Mouse (Mus musculus): ENCODE data around the gene Kcnj14. TPM values are rescaled to one million over a fixed set of nuclear protein-coding genes. Genes with fewer than 3 reads are reported as not detected.

The Kcnj14 gene
- total and polyA plus RNA-seq, 3 experiments: 1.3 to 3.2 (median 1.5) TPM

GRCm38 (mm10) chr7:45793240-45793639, 31.3 kb downstream of the Kcnj14 start:
- dilution Hi-C loops (cut with MboI; ENCODE audit: extremely low pct_ligation_motif_present, extremely low pct_unique_long_range_greater_than_20kb, low sequenced_read_pairs) (no loop called here), in situ Hi-C loops (cut with MboI; ENCODE audit: low pct_ligation_motif_present, low pct_unique_long_range_greater_than_20kb, low sequenced_read_pairs) (no loop called here)
- Histone ChIP-seq H3K4me2 (ENCODE audit: insufficient read depth, low read depth, poor library complexity, severe bottlenecking) (no peak overlapping the region), H3K79me2 (replicated peaks; ENCODE audit: control insufficient read depth, extremely low read depth, insufficient read depth, poor library complexity, severe bottlenecking) (no peaks in the 10 kb centered on the region), H3K27ac (ENCODE audit: insufficient read depth, low read depth) (no peak overlapping the region), H3K36me3 (replicated peaks in 1 of 2; ENCODE audit: control insufficient read depth in 1 of 2, insufficient read depth in 1 of 2, low read length in 1 of 2) (no peaks in the 10 kb centered on the region), H3K9me3 (replicated peaks; ENCODE audit: low read length) (peaks cover 8% of the 10 kb centered on the region), H3K9ac (ENCODE audit: insufficient read depth, low read depth) (no peak overlapping the region), H3K4me1 (ENCODE audit: control insufficient read depth in 1 of 2, insufficient read depth in 2 of 2) (peaks cover 0 to 2% of the 10 kb centered on the region in 2 experiments; a peak in 3 of 4 replicates), H3K4me3 (replicated peaks in 1 of 3; ENCODE audit: low read depth in 2 of 3, low read length in 2 of 3, poor library complexity in 1 of 3) (no peak overlapping the region), H3K27me3 (replicated peaks) (peaks cover 8% of the 10 kb centered on the region)
- TF ChIP-seq ZC3H11A (IDR thresholded peaks at IDR 0.05; ENCODE audit: low read depth, low read length) (no peak), CTCF (conservative IDR thresholded peaks at IDR 0.05 in 1 of 2, IDR thresholded peaks at IDR 0.05 in 1 of 2; ENCODE audit: low read depth in 2 of 2, low read length in 2 of 2) (no peak), NRF1 (IDR thresholded peaks at IDR 0.05; ENCODE audit: low read depth, low read length) (no peak), ELF1 (IDR thresholded peaks at IDR 0.05; ENCODE audit: low read depth, low read length) (no peak), HCFC1 (IDR thresholded peaks at IDR 0.05; ENCODE audit: low read depth, low read length) (no peak), JUN (IDR thresholded peaks at IDR 0.05; ENCODE audit: insufficient read depth, low read depth, low read length) (no peak)
- no peak for DNase-seq (ENCODE audit: extremely low read depth)

- peaks cover 8% of the 10 kb centered on the region for H3K9me3 ChIP-seq (replicated peaks; ENCODE audit: low read length)
- H3K27ac ChIP-seq (ENCODE audit: insufficient read depth, low read depth): no peak overlapping the region
- in situ Hi-C loops (cut with MboI; ENCODE audit: low pct_ligation_motif_present, low pct_unique_long_range_greater_than_20kb, low sequenced_read_pairs): no loop called here
- dilution Hi-C loops (cut with MboI; ENCODE audit: extremely low pct_ligation_motif_present, extremely low pct_unique_long_range_greater_than_20kb, low sequenced_read_pairs): no loop called here
- no peak overlapping the region for H3K4me2 ChIP-seq (ENCODE audit: insufficient read depth, low read depth, poor library complexity, severe bottlenecking)
- no peaks in the 10 kb centered on the region for H3K79me2 ChIP-seq (replicated peaks; ENCODE audit: control insufficient read depth, extremely low read depth, insufficient read depth, poor library complexity, severe bottlenecking)
- no peak overlapping the region for H3K9ac ChIP-seq (ENCODE audit: insufficient read depth, low read depth)
- DNase-seq (ENCODE audit: extremely low read depth): no peak
- peaks cover 9% of the 10 kb centered on the region for H3K27me3 ChIP-seq (replicated peaks)
- TF ChIP-seq ZKSCAN1 (IDR thresholded peaks at IDR 0.05; ENCODE audit: borderline replicate concordance, low read depth, low read length) (no peak), CTCF (conservative IDR thresholded peaks at IDR 0.05 in 1 of 2, IDR thresholded peaks at IDR 0.05 in 1 of 2; ENCODE audit: low read depth in 2 of 2, low read length in 2 of 2) (no peak)
- H3K36me3 ChIP-seq (replicated peaks in 1 of 2; ENCODE audit: control insufficient read depth in 1 of 2, insufficient read depth in 1 of 2, low read length in 1 of 2): no peaks in the 10 kb centered on the region
- no peaks in the 10 kb centered on the region; a peak in 1 of 4 replicates for H3K4me1 ChIP-seq (ENCODE audit: control insufficient read depth in 1 of 2, insufficient read depth in 2 of 2)
- H3K4me3 ChIP-seq (replicated peaks in 1 of 3; ENCODE audit: low read depth in 2 of 3, low read length in 2 of 3, poor library complexity in 1 of 3): no peak overlapping the region
Observed at GRCm38 (mm10) chr7:45791756-45792490, 32.7 kb downstream of the Kcnj14 start.

- Histone ChIP-seq H3K27ac (ENCODE audit: insufficient read depth, low read depth) (no peak overlapping the region), H3K4me3 (replicated peaks in 1 of 3; ENCODE audit: low read depth in 2 of 3, low read length in 2 of 3, poor library complexity in 1 of 3) (no peak overlapping the region), H3K4me2 (ENCODE audit: insufficient read depth, low read depth, poor library complexity, severe bottlenecking) (no peak overlapping the region), H3K27me3 (replicated peaks) (peaks cover 12% of the 10 kb centered on the region), H3K9me3 (replicated peaks; ENCODE audit: low read length) (peaks cover 8% of the 10 kb centered on the region), H3K36me3 (replicated peaks in 1 of 2; ENCODE audit: control insufficient read depth in 1 of 2, insufficient read depth in 1 of 2, low read length in 1 of 2) (no peaks in the 10 kb centered on the region), H3K9ac (ENCODE audit: insufficient read depth, low read depth) (no peak overlapping the region), H3K4me1 (ENCODE audit: control insufficient read depth in 1 of 2, insufficient read depth in 2 of 2) (peaks cover 0 to 3% of the 10 kb centered on the region in 2 experiments; a peak in 2 of 4 replicates), H3K79me2 (replicated peaks; ENCODE audit: control insufficient read depth, extremely low read depth, insufficient read depth, poor library complexity, severe bottlenecking) (no peaks in the 10 kb centered on the region)
- dilution Hi-C loops (cut with MboI; ENCODE audit: extremely low pct_ligation_motif_present, extremely low pct_unique_long_range_greater_than_20kb, low sequenced_read_pairs): no loop called here
- TF ChIP-seq SMC3 (IDR thresholded peaks at IDR 0.05; ENCODE audit: low read depth, low read length) (no peak), E2F4 (IDR thresholded peaks at IDR 0.05; ENCODE audit: insufficient replicate concordance, low read depth, low read length) (no peak)
- DNase-seq (ENCODE audit: extremely low read depth): no peak
- in situ Hi-C loops (cut with MboI; ENCODE audit: low pct_ligation_motif_present, low pct_unique_long_range_greater_than_20kb, low sequenced_read_pairs): no loop called here
Observed at GRCm38 (mm10) chr7:45790721-45791120, 33.9 kb downstream of the Kcnj14 start.
